Mouse (Mus musculus): ENCODE measurements around the gene Rnf126.

Rnf126 gene

DNA sequence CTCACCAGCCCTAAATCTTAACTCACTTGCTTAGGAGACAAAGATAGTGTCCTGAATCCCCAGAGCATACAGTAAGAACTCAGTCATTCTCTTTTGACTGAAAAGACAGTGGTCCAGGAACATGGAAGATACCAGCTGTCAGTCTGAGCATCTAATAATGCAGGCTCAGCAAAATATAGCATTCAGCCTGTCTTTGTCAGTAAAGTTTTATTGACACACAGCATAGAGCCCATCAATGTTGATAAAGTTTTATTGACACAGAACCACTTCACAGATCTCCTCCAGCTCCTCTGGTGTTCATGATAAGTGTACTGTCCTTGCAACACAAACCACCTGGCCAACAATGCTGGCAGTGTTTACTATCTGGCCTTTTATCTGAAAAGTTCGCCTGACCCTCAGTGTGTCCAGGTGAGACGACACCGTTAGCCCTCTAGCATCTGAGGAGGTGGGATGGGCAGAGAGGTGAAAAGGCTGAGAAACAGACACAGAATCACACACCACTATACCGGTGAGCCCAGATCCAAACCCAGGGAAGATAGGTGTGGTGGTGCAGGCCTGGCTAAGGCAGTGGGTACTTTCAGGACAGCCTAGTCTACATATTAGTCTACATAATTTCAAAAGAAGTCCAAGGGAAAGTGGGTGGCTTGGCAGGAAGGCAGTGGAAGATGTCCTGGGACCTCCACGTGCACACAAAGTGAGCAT lies 25.7 kb upstream of the Rnf126 start:
- no peak for DNase-seq

DNA sequence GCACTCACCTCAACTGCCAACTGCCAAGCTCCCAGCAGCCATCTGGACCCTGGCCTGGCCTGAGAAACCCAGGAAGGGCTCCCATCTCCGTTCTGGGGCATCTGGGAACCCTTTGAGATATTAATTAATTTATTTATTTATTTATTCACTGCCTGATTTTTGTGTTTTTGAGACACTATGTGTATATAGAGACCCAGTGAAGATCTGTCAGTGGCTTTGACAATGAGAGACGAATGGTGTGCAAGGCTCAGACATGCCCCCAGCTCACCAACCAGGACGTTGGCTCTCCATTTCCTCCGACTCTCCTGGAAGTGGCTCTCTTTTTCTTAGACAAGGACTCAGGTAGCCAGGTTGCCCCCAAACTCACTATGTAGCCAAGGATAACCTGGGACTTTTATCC lies 24.1 kb upstream of the Rnf126 start, which contains the start of gene Prss57:
Prss57 (minus strand) TSS at position 101 of the 400 bp plus-strand sequence.
- no peak for DNase-seq

DNA sequence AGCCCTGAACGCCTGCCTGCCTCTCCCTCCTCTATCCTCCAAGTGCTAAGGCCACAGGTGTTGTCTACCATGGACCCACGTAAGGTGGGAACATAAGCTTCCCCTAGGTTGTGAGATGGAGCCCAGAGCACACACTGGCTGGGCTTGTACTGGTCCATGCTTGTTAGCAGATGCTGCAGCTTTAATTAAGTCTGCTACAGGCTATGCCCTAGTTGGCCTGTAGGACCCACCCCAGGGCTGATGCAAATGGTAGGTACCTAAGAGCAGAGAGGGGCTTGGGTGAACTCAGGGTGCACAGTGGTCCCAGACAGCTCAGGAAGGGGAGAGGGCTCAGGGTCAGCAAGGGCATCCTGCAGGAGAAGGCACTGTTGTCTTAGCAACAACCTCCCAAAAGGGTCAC lies 22.8 kb upstream of the Rnf126 start:
- no peak for DNase-seq

DNA sequence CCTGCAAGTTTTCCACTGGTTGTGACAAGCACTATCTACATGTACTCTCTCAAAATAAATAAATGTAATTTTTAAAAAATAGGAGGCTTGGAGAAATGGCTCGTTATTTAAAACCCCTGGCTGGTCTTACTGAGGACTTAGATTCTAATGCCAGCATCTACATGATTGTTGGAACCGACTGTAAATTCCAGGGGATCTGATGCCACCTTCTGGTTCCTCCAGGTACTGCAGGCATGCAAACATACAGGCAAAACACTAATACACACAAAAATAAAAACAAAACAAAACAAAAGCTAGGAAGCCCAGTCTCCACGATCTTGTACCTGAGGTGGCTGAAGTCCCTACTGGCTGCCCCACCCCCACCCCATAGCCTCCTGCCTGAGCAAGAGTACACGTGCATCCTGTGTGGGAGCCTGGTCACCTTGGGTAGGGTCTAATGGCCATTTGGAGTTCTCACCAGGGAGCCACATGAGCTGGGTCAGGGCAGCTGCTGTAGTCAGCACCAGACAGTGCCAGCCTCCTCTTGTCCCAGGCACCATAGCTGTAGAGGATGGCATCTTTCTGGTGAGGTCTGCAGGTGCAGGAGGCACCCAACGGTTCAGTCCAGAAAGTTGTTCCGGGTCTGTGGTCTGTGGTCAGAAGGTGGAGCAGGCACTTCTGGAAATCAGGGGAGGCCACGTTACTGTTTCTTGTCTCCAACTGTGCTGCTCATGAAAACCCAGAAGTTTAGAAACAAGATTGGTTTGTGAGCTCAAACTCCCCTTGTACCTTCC lies 21.8 kb upstream of the Rnf126 start:
- no peak for DNase-seq

DNA sequence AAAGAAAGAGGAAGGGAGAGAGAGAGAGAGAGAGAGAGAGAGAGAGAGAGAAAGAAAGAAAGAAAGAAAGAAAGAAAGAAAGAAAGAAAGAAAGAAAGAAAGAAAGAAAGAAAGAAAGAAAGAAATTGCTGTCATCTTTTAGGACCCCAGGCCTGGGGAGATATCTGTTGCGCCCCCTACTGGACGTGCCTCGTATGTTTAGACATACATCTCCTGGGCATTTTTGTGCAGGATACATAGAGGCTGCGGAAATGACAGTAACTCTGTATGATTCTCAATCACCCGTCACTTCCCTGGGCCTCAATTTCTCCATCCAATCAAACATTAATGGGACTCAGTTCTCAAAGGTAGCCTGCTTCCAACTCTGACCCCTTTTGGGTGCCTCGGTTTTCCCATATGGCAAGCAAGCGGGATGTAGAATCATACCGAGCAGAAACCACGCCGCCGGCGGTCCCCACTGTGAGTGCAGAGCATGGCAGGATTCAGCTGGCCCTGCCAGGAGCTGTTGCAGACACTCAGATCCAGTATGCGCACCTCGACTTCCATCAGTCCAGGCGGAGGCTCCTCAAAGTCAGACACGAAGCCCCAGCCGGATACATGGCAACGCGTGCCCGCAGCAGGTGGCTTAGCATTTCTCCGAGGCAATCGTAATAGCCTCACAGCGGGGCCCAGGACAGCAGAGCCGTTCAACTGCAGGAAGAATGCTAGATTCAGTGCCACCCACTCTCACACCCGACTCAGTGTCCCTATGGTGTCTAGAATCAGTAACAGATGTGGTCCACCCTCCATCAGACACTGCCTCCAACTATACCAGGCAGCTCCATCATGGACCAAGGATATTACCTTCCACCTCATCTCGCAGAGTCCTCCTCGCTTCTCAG lies 17.4 kb upstream of the Rnf126 start:
- DNase-seq: no peak

DNA sequence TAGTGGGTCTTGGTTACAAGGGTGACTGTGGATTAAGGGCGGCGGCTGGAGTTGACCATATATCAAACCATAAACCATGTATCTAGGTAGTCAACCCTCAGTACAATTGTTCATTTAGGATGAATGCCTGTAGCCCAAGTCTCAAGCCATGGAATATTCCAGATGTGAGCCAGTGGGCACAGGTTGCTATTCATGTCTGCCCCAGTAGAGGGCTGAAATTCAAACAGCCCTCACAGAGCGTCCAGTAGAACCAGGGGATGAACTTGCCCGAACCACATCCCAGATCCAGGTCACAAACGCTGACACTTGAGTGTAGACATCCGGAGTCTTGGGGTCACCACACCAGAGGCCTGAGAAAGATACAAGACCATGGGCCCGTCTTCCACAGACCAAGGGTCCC lies 16.3 kb upstream of the Rnf126 start:
- DNase-seq: no peak

DNA sequence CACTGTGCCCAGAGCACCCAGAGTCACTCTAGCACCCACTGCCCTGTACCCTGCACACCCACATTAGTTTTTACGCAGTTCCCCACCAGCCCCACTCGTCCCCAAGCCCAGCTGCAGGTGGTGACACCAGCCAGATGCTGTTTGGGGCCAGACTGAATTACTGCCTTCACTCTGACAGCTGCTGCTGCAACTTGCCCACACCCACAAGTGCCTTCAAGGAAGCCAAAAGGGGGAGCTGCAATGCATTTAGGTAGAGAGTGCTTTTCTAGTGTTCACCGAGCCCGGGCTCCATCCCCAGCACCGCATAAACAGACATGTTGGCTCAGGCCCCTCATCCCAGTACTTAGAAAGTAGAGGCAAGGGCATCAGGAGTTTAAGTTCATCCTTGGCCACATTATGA lies 15.2 kb upstream of the Rnf126 start:
- no peak for DNase-seq

DNA sequence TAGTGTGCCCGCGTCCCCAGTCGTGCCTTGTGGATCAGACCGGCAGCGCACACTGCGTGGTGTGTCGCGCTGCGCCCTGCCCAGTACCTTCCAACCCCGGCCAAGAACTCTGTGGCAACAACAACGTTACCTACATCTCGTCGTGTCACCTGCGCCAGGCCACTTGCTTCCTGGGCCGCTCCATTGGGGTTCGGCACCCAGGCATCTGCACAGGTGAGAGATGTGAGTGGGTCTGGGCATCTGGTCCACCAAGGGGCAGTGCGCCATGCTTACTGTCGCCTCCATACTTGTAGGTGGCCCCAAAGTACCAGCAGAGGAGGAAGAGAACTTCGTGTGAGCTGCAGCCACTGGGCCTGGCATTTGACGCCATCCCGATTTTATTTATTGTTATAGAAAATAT lies 14.4 kb upstream of the Rnf126 start:
- no peak for DNase-seq

DNA sequence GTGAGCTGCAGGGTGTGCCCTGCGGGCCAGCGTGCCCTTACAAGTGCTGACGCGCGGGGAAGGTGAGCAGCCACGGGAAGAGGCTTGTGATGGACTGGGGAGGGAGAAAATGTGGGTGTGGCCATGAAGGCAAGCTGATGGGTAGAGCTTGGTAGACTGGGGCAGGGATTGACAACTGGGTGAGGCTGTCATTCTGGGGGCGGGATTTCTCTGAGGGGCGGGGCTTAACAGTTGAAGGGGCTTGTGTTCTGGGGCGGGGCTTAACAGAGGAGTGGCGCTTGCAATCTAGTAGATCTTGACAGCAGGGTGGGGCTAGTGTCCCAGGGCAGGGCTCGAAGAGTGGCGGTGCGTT lies 13.9 kb upstream of the Rnf126 start:
- DNase-seq: no peak

DNA sequence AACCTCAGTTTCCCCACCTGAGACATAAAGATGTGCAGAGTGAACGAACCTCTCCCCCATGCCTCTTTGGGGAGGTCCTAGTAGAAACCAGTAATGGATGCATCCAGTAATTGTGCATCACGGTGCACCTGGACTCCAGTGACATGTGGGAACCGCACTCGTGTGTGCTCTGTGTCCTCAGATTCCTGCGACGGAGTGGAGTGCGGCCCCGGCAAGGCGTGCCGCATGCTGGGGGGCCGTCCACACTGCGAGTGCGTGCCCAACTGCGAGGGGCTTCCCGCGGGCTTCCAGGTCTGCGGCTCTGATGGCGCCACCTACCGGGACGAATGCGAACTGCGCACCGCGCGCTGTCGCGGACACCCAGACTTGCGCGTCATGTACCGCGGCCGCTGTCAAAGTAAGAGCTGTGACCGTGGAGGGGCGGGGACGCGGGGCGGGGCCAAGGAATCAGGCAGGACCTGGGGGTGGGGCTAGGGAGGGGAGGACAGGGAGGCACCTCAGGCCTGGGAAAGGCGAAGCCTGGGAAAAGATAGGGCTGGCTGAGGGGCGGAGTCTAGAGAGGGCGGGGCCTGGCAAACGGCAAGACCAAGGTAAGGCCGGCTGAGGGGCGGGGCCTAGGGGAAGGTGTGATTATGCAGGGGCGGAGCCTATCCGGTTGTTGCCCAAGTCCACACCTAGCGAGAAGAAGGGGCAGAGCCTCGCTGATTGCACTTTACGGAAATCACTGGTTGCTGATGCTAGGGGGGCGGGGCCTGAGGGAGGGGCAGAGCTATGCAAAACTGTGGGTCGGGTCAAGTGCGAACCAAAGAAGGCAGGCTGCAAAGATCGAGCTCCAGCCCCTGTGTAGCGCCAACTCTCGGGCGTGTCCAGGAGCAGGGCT lies 13.3 kb upstream of the Rnf126 start:
- DNase-seq: peak; percentile 96

DNA sequence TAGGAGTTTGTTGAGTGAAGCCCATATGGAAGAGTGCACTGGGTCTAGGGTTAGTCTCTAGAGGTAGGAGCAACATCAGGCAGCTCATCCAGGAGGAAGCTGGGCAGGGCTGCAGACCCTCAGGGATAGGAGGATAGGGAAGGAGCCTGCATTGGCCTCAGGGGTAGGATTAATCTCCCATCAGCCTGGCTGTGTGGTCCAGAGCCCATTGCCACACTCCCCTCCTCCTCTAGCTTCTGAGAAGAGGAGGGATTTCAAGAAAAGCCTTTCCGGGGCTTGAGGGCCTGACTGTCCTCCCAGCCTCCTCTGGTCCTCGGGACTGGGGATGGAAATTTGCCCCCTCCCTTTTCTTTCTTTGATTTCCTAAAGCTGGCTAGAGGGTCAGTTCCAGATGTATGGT lies 12.4 kb upstream of the Rnf126 start:
- no peak for DNase-seq

DNA sequence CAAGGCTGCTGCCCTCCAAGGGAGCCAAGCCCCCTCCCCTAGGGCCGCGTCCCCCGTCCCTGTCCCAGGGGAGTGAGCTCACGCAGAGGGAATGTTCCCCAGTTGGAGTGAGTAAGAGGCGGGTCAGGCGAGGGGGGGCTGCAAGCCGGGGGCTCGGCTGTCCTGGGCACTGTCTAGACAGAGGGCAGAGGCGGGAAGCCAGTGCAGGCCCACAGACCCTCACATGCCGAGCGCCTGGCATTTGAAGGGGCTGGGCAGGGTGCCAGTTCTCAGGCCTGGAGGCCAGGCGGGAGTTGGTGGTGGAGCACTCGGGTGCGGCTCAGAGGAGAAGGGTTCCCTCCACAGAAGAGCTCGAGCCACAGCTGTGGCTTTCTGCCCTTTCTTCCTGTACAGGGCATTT lies 11.3 kb upstream of the Rnf126 start:
- no peak for DNase-seq

DNA sequence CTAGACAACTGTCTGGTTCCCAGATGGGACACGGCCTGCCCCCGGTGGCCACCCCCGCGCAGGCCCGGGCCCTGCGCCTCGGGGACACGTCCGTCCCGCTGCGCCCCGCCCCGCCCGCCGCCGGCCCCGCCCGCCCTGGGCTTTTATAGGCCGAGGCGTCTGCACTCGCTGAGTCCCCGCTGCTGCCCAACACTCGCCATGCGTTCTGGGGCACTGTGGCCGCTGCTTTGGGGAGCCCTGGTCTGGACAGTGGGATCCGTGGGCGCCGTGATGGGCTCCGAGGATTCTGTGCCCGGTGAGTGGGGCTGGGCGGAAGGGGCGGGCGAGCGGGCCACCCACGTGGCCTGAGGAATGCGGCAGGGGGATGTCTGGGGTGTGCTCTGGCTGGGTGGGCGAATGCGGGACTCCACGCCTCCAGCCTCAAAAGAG lies 10.4 kb upstream of the Rnf126 start, which contains the start of gene Fstl3:
Fstl3 (plus strand) TSS at position 170 of the 429 bp plus-strand sequence.
- DNase-seq: no peak

DNA sequence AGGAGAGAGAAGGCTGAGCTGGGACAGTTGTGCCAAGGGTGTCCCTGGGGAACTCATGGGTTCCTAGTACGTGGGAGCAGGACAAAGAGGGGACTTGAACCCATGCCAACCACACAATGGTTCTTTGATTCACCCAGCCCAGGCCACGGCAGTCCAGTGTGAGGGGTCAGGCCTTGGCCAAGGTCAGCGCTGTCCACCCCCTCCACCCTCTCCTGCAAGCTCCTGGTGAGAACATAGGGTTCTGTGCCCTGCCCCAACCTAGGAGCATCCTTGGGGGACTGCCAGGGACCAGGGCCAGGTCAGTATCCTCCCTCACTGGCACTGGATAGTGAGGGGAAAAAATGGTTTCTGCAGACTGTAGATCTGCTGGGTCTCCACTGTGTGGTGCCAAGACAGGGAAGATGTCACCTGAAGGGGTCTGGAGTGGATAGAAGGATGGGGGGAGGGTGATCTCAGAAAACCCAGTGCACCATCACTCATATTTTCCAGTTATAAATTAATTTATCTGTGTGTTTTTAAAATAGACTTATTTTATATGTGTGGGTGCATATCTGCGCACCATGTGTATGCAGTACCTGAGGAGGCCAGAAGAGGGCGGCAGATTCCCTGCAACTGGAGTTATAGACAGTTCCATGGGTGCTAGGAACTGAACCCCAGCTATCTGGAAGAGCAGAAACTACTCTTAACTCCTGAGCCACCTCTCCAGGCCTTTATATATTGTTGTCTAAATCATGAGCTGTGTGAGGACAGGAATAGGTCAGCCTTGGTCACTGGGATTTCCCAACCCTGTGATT lies 7.9 kb upstream of the Rnf126 start:
- DNase-seq: no peak

DNA sequence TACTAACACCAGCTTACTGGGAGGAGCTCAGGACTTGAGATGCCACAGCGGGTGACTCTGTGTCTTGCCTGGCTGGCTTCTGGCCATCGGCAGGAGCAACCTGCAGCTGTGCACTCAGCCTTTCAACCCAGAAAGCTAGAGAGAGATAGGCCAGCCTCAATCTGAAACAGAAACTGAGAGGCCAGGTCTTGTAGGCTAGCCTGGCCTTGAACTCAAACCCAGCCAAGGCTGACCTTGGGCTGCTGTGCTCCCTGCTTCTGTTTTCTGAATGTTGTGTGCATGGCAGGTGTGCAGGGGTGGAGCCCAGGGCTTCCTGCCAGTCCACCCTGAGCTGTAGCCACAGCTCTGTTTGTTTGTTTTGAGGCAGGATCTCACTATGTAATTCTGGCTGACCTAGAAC lies 6.5 kb upstream of the Rnf126 start:
- no peak for DNase-seq

DNA sequence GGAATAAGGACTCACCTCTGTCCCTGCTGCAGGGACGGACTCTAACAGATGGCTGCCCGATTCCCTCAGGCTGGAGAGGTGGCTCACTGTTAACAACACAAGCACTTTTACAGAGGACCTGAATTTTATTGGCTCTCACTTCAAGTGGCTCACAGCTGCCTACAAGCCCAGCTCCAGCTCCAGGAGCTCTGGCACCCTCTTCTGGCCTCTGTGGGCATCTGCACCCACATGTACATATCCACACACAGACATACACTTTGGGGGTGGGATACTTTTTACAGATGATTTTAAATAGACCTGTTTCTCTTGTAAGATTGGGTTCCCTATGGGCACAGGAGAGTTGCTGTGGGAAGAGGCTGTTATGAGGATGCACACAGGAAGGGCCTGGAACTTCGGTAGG lies 5.6 kb upstream of the Rnf126 start:
- no peak for DNase-seq

DNA sequence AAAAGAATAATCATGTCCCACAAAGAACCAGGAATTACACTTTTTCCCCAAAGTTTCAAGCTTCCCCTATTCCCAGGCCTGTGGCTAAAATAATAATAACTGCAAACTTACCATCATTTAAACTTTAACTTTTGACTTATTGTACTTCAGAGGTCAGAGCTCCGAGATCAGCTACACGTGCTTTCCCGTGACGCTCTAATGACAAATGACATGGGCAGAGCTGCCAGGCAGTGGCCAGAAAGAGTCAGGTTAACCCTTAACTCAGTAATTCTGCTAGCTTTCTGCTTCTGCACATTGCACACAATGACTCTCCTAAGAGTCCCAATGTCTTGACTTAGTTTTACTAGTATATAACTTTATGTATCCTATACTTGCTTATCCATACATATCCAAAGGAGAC lies 2.6 kb upstream of the Rnf126 start:
- no peak for DNase-seq

DNA sequence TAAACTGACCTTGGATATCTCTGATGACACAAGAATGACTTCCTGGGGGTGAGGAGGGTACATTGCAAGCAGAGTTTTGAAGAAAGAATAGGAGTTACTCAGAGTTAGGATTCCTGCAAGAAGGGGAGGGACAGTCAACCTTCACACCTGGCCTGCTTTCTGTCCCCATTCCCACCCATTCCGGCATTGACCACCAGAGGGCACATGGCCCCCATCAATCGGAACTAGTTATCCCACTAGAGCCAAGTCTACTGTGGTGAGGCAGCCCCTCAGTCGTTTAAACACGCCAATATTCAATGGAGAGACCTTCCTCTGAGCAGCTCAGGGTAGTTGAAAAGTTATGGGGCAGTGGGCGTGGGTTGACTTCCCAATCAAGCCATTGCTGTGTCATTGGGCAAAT lies 1.6 kb upstream of the Rnf126 start:
- peak; percentile 56 for DNase-seq

DNA sequence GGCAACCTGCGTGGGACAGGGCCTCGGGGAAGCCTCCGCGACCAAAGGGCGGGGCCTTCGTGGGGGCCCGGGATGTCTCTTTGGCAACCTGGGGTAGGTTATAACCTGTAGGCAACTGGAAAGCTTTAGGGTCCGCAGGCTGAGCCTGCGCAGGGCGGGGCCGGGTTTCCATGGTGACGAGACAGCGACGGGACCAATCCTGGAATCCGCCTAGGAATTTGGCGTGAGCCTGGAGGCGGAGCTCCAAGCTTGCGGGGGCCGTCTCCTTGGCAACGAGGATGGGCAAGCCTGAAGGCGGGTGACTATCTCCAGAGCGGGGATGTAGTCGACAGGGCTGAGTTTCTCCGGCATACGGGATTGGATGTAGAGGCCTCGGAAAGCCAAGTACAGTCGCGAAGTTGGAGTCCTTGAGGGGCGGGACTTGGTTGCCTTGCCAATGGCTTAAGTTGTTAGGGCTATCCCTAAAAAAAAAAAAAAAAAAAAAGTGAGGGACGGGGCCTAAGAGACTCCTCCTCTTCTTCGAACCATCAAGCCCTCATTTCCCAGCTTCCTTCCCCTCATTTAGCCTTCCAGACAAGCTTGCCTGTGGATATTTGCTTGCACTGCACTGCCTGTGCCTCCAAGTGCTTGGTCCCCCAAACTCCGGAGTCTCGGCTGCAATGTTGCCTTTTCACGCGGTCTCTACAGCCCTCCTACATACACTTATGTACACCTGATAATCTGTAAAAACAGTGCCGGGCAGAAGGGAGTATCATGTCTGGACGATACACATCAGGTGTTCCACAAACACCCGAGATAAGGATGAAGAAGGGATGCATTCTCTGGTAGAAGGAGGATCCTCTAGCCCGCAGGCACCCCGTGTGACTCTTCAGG lies 856 bp upstream of the Rnf126 start:
- peak; percentile 95 for DNase-seq

DNA sequence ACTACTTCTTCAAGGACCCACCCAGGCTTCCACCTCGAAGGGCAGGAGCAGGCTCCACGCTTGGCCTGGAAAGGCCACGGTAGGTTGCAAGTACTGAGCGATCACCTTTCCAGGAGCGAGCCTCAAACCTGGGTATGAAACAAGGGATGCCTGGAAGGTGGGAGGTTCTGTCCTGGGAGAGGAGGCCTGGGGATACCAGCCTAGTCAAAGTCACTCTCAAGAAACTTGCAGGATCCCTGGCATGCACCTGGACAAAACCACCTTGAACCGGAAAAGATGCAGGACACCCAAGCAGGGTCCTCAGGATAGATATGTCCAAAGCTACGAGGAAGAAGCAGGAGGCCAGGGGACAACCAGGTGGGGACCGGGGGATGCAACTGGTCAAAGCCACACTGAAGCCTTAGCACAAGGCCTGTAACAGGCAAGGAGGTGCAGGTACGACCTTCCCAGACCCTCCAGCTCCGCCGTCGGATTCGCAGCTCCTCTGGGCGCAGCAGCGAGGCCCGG lies 698 bp downstream of the Rnf126 start:
- DNase-seq: no peak
